Mouse (Mus musculus) CH12.LX (cell line): ENCODE data around the gene Naa38. TPM values are rescaled to one million over a fixed set of nuclear protein-coding genes. Genes with fewer than 3 reads are reported as not detected.

Experiments used
- DNase-seq: peaks from one replicate; pipeline ENCODE4 v3.0.0-alpha.2; 2013; ENCODE audit errors: extremely low read depth
- H3K27ac ChIP-seq: 2 replicates; pipeline ENCODE4 v1.5.1; 2012; ENCODE audit warnings: low read depth, mild to moderate bottlenecking, control low read depth, moderate library complexity; ENCODE audit not compliant: insufficient read depth
- H3K27me3 ChIP-seq: replicated peaks from 2 replicates; pipeline ENCODE3; 2012; ENCODE audit warnings: inconsistent platforms
- H3K36me3 ChIP-seq, 2 experiments: replicated peaks in 1 of 2; 2 replicates each; pipeline versions ENCODE3 to v1.6.1; 2012; ENCODE audit warnings: inconsistent platforms in 1 of 2, low read length in 1 of 2, mild to moderate bottlenecking in 1 of 2, mixed read lengths in 1 of 2, moderate library complexity in 1 of 2; ENCODE audit not compliant: control insufficient read depth in 1 of 2, insufficient read depth in 1 of 2
- H3K4me1 ChIP-seq, 2 experiments: 2 replicates each; pipeline ENCODE4 v1.6.1; 2012; ENCODE audit warnings: inconsistent platforms in 1 of 2, moderate library complexity in 1 of 2; ENCODE audit not compliant: insufficient read depth in 2 of 2, control insufficient read depth in 1 of 2
- H3K4me2 ChIP-seq: 2 replicates; pipeline ENCODE4 v1.6.1; 2012; ENCODE audit warnings: low read depth, mild to moderate bottlenecking, control low read depth; ENCODE audit not compliant: poor library complexity, insufficient read depth, severe bottlenecking
- H3K4me3 ChIP-seq, 3 experiments: fragments of 150-350 bp in 1 of 3; sonication (generic) in 1 of 3; replicated peaks in 1 of 3; 2 replicates each; pipeline versions ENCODE3 to v1.5.1; 2011 to 2012; ENCODE audit warnings: low read depth in 2 of 3, low read length in 2 of 3, mild to moderate bottlenecking in 2 of 3, moderate library complexity in 2 of 3, control low read depth in 1 of 3, improper control_type of control experiment in 1 of 3, inconsistent platforms in 1 of 3, mixed read lengths in 1 of 3; ENCODE audit not compliant: poor library complexity in 1 of 3
- H3K79me2 ChIP-seq: replicated peaks from 2 replicates; pipeline ENCODE4 v1.6.1; 2012; ENCODE audit warnings: mild to moderate bottlenecking, moderate library complexity; ENCODE audit not compliant: control insufficient read depth, poor library complexity, insufficient read depth, severe bottlenecking; ENCODE audit errors: extremely low read depth
- H3K9ac ChIP-seq: 2 replicates; pipeline ENCODE4 v1.6.1; 2012; ENCODE audit warnings: low read depth, mild to moderate bottlenecking, control low read depth, moderate library complexity; ENCODE audit not compliant: insufficient read depth
- H3K9me3 ChIP-seq: replicated peaks from 2 replicates; pipeline ENCODE3; 2012; ENCODE audit warnings: low read length, inconsistent platforms, mixed read lengths
- BHLHE40 ChIP-seq: IDR thresholded peaks from 2 replicates; pipeline ENCODE4 v1.6.1; 2011; ENCODE audit warnings: mild to moderate bottlenecking, low read depth, low read length, improper control_type of control experiment
- CHD2 ChIP-seq: IDR thresholded peaks from 2 replicates; pipeline ENCODE4 v1.6.1; 2011; ENCODE audit warnings: low read length, improper control_type of control experiment
- E2F4 ChIP-seq: IDR thresholded peaks from 2 replicates; pipeline ENCODE4 v1.6.1; 2011; ENCODE audit warnings: low read depth, low read length, improper control_type of control experiment; ENCODE audit not compliant: insufficient replicate concordance
- ETS1 ChIP-seq: conservative IDR thresholded peaks from 2 replicates; pipeline ENCODE4 v1.6.1; 2012; ENCODE audit warnings: low read depth, mild to moderate bottlenecking, inconsistent platforms, low read length, improper control_type of control experiment, moderate library complexity
- GABPA ChIP-seq: IDR thresholded peaks from 2 replicates; pipeline ENCODE4 v1.6.1; 2012; ENCODE audit warnings: low read depth, low read length, improper control_type of control experiment, inconsistent platforms; ENCODE audit not compliant: insufficient replicate concordance
- JUN ChIP-seq: IDR thresholded peaks from 2 replicates; pipeline ENCODE4 v1.6.1; 2011; ENCODE audit warnings: low read depth, mild to moderate bottlenecking, low read length, improper control_type of control experiment, moderate library complexity; ENCODE audit not compliant: insufficient read depth
- KAT2A ChIP-seq: IDR thresholded peaks from 2 replicates; pipeline ENCODE4 v1.6.1; 2012; ENCODE audit warnings: low read length, improper control_type of control experiment, inconsistent platforms; ENCODE audit not compliant: insufficient replicate concordance
- MAX ChIP-seq: IDR thresholded peaks from 2 replicates; pipeline ENCODE4 v1.6.1; 2011; ENCODE audit warnings: low read length, improper control_type of control experiment
- MEF2A ChIP-seq: IDR thresholded peaks from 2 replicates; pipeline ENCODE4 v1.6.1; 2014; ENCODE audit warnings: low read depth, mild to moderate bottlenecking, inconsistent platforms, low read length, improper control_type of control experiment, borderline replicate concordance
- MXI1 ChIP-seq: IDR thresholded peaks from 2 replicates; pipeline ENCODE4 v1.6.1; 2011; ENCODE audit warnings: mild to moderate bottlenecking, low read depth, low read length, improper control_type of control experiment
- MYC ChIP-seq: IDR thresholded peaks from 2 replicates; pipeline ENCODE4 v1.6.1; 2011; ENCODE audit warnings: low read depth, mild to moderate bottlenecking, improper control_type of control experiment, low read length
- NRF1 ChIP-seq: IDR thresholded peaks from 2 replicates; pipeline ENCODE4 v1.6.1; 2014; ENCODE audit warnings: low read depth, mild to moderate bottlenecking, inconsistent platforms, low read length, improper control_type of control experiment, moderate library complexity
- PAX5 ChIP-seq: IDR thresholded peaks from 2 replicates; pipeline ENCODE4 v1.6.1; 2012; ENCODE audit warnings: low read length, inconsistent platforms, mixed read lengths
- POLR2A ChIP-seq: IDR thresholded peaks from 2 replicates; pipeline ENCODE4 v1.6.1; 2011; ENCODE audit warnings: low read depth, mild to moderate bottlenecking, improper control_type of control experiment, low read length
- POLR2AphosphoS2 ChIP-seq: IDR thresholded peaks from 2 replicates; pipeline ENCODE4 v1.6.1; 2011; ENCODE audit warnings: low read depth, low read length, improper control_type of control experiment
- RAD21 ChIP-seq: IDR thresholded peaks from 2 replicates; pipeline ENCODE4 v1.6.1; 2011; ENCODE audit warnings: low read depth, mild to moderate bottlenecking, low read length, improper control_type of control experiment, moderate library complexity
- SMC3 ChIP-seq: IDR thresholded peaks from 2 replicates; pipeline ENCODE4 v1.6.1; 2011; ENCODE audit warnings: low read depth, low read length, improper control_type of control experiment
- UBTF ChIP-seq: IDR thresholded peaks from 2 replicates; pipeline ENCODE4 v1.6.1; 2012; ENCODE audit warnings: low read depth, mild to moderate bottlenecking, inconsistent platforms, low read length, improper control_type of control experiment, moderate library complexity
- USF2 ChIP-seq: conservative IDR thresholded peaks from 2 replicates; pipeline ENCODE4 v1.6.1; 2011; ENCODE audit warnings: low read depth, low read length, improper control_type of control experiment
- ZKSCAN1 ChIP-seq: IDR thresholded peaks from 2 replicates; pipeline ENCODE4 v1.6.1; 2012; ENCODE audit warnings: low read depth, inconsistent platforms, low read length, improper control_type of control experiment, borderline replicate concordance
- ZMIZ1 ChIP-seq: IDR thresholded peaks from 2 replicates; pipeline ENCODE4 v1.6.1; 2012; ENCODE audit warnings: low read depth, mild to moderate bottlenecking, inconsistent platforms, low read length, improper control_type of control experiment
- dilution Hi-C: fragments of 300-500 bp; cut with MboI; formaldehyde crosslinking; loops from 2 replicates; pipeline ENCODE4 v1.14.3; 2020; ENCODE audit warnings: low sequenced_read_pairs; ENCODE audit not compliant: extremely low pct_unique_long_range_greater_than_20kb, extremely low pct_ligation_motif_present
- in situ Hi-C: fragments of 300-500 bp; cut with MboI; formaldehyde crosslinking; loops from 3 replicates; pipeline ENCODE4 v1.14.3; 2019; ENCODE audit warnings: low sequenced_read_pairs, low pct_ligation_motif_present, low pct_unique_long_range_greater_than_20kb, mixed read lengths
- polyA plus RNA-seq: library from polyadenylated mRNA; unstranded; fragments of >175 nt; gene quantifications from 2 replicates; pipeline ENCODE4 v1.2.1, GENCODE M21; 2012; ENCODE audit warnings: low read depth; ENCODE audit not compliant: insufficient read length
- total RNA-seq, 2 experiments: library from RNA; depleted of rRNA; stranded (reverse); fragments of 300-350 nt in 1 of 2; fragments of >200 nt in 1 of 2; gene quantifications; 2 replicates each; pipeline ENCODE4 v1.2.3; 2012 to 2014

Naa38 gene
- total and polyA plus RNA-seq, 3 experiments = 153 to 201 (median 193) TPM

- Histone ChIP-seq H3K9me3 (no peaks in the 10 kb centered on the region), H3K79me2 (peaks cover 3% of the 10 kb centered on the region; the same call in 1 of the 2 replicates), H3K27ac (no peak overlapping the region), H3K36me3 (peaks cover 31 to 56% of the 10 kb centered on the region in 2 experiments), H3K4me1 (peaks cover 5 to 29% of the 10 kb centered on the region in 2 experiments), H3K4me2 (no peak overlapping the region), H3K9ac (no peak overlapping the region), H3K4me3 (no peak overlapping the region), H3K27me3 (no peaks in the 10 kb centered on the region)
- in situ Hi-C loops = no loop called here
- dilution Hi-C loops = no loop called here
- no peak for TF ChIP-seq ZKSCAN1
- TF ChIP-seq RAD21 = no peak
- no peak for TF ChIP-seq E2F4
- no peak for TF ChIP-seq POLR2A
- TF ChIP-seq MEF2A = no peak
- no peak for TF ChIP-seq UBTF
- no peak for TF ChIP-seq ZMIZ1
- no peak for TF ChIP-seq GABPA
- no peak for TF ChIP-seq NRF1
- TF ChIP-seq USF2 = no peak
- no peak for TF ChIP-seq MAX
- no peak for TF ChIP-seq MYC
- TF ChIP-seq ETS1 = no peak
- no peak for TF ChIP-seq KAT2A
- no peak for TF ChIP-seq JUN
- no peak for TF ChIP-seq PAX5
- no peak for TF ChIP-seq BHLHE40
- TF ChIP-seq SMC3 = no peak
- no peak for TF ChIP-seq POLR2AphosphoS2
- TF ChIP-seq MXI1 = no peak
- no peak for DNase-seq
Observed at GRCm38 (mm10) chr11:69364376-69364775, 30.9 kb upstream of the Naa38 start.

GRCm38 (mm10) chr11:69364910-69365309, 30.4 kb upstream of the Naa38 start:
- in situ Hi-C loops (loop anchor here (5.0 kb wide), 2 partner anchors 33 to 98 kb away; no protein-coding TSS in a partner anchor), dilution Hi-C loops (no loop called here)
- peaks cover 26 to 51% of the 10 kb centered on the region in 2 experiments for H3K36me3 ChIP-seq
- H3K4me3 ChIP-seq = no peak overlapping the region
- H3K4me2 ChIP-seq = no peak overlapping the region
- H3K9me3 ChIP-seq = no peaks in the 10 kb centered on the region
- H3K79me2 ChIP-seq = peaks cover 3% of the 10 kb centered on the region; the same call in 1 of the 2 replicates
- no peaks in the 10 kb centered on the region for H3K27me3 ChIP-seq
- no peak for TF ChIP-seq CHD2
- DNase-seq = no peak
- H3K9ac ChIP-seq = no peak overlapping the region
- peaks cover 5 to 31% of the 10 kb centered on the region in 2 experiments for H3K4me1 ChIP-seq
- no peak overlapping the region for H3K27ac ChIP-seq
